Mouse (Mus musculus): ENCODE measurements around the gene Elmo1.
A peak's percentile ranks its signal among the peaks of the same experiment; 100 is the strongest.

The Elmo1 gene

GRCm38 (mm10) chr13:20208867-20209266, 118.5 kb downstream of the Elmo1 start:
- DNase-seq, result no peak

GRCm38 (mm10) chr13:20211780-20212179, 121.4 kb downstream of the Elmo1 start:
- peak; percentile 42 for DNase-seq

- DNase-seq, result no peak
Observed at GRCm38 (mm10) chr13:20212665-20213064, 122.3 kb downstream of the Elmo1 start.

- DNase-seq, result no peak
Observed at GRCm38 (mm10) chr13:20213861-20214260, 123.5 kb downstream of the Elmo1 start.

- peak; percentile 38 for DNase-seq
Observed at GRCm38 (mm10) chr13:20217453-20218090, 127.2 kb downstream of the Elmo1 start.

- DNase-seq, result no peak
Observed at GRCm38 (mm10) chr13:20218126-20218525, 127.7 kb downstream of the Elmo1 start.

- DNase-seq, result no peak
Observed at GRCm38 (mm10) chr13:20220414-20220813, 130.0 kb downstream of the Elmo1 start.

GRCm38 (mm10) chr13:20227923-20228705, 137.7 kb downstream of the Elmo1 start:
- peak; percentile 61 for DNase-seq

GRCm38 (mm10) chr13:20231837-20232728, 141.7 kb downstream of the Elmo1 start:
- DNase-seq, result peak; percentile 89

- DNase-seq, result no peak
Observed at GRCm38 (mm10) chr13:20233707-20234106, 143.3 kb downstream of the Elmo1 start.

- DNase-seq, result no peak
Observed at GRCm38 (mm10) chr13:20237615-20238014, 147.2 kb downstream of the Elmo1 start.

GRCm38 (mm10) chr13:20238146-20238545, 147.8 kb downstream of the Elmo1 start:
- no peak for DNase-seq

GRCm38 (mm10) chr13:20238743-20239142, 148.3 kb downstream of the Elmo1 start:
- DNase-seq, result no peak

GRCm38 (mm10) chr13:20250069-20250668, 159.8 kb downstream of the Elmo1 start:
- DNase-seq, result no peak

- peak; percentile 38 for DNase-seq
Observed at GRCm38 (mm10) chr13:20254911-20255310, 164.5 kb downstream of the Elmo1 start.

- peak; percentile 75 for DNase-seq
Observed at GRCm38 (mm10) chr13:20255380-20255779, 165.0 kb downstream of the Elmo1 start.

- no peak for DNase-seq
Observed at GRCm38 (mm10) chr13:20256613-20257012, 166.2 kb downstream of the Elmo1 start.

- DNase-seq, result peak; percentile 24
Observed at GRCm38 (mm10) chr13:20257562-20258525, 167.4 kb downstream of the Elmo1 start.

- peak; percentile 21 for DNase-seq
Observed at GRCm38 (mm10) chr13:20263173-20263572, 172.8 kb downstream of the Elmo1 start.

- DNase-seq, result no peak
Observed at GRCm38 (mm10) chr13:20270148-20270547, 179.8 kb downstream of the Elmo1 start.

GRCm38 (mm10) chr13:20271799-20272198, 181.4 kb downstream of the Elmo1 start:
- DNase-seq, result no peak

GRCm38 (mm10) chr13:20272562-20272961, 182.2 kb downstream of the Elmo1 start:
- DNase-seq, result no peak
